Mouse (Mus musculus): Measurements from ENCODE around the gene Nrcam.

Nrcam gene

GRCm38 (mm10) chr12:44640579-44640978, 311.9 kb downstream of the Nrcam start:
- DNase-seq = no peak
